Mouse (Mus musculus): ENCODE data around the gene Ubxn6. TPM values are rescaled to one million over a fixed set of nuclear protein-coding genes. Genes with fewer than 3 reads are reported as not detected.
"Not testable (repeated sequence)": the region's sequence is repeated elsewhere in the genome, so short reads cannot be mapped to it uniquely, and the experiment has no call there.

Gene Ubxn6
- polyA plus RNA-seq, 1 experiment from 2014 or later: 35.5 TPM

- no peak overlapping the region for H3K9ac ChIP-seq
- peaks cover 12% of the 10 kb centered on the region for H3K36me3 ChIP-seq
- H3K4me3 ChIP-seq: no peak overlapping the region
- H3K9me3 ChIP-seq (replicated peaks): no peaks in the 10 kb centered on the region
- ATAC-seq (ENCODE audit: insufficient number of reproducible peaks, low FRiP score): no peak
- H3K4me2 ChIP-seq: no peak overlapping the region
- no peaks in the 10 kb centered on the region for H3K27me3 ChIP-seq (replicated peaks)
- H3K4me1 ChIP-seq (replicated peaks): peaks cover 36% of the 10 kb centered on the region
- 88% methylated on average over 5 of the region's 5 CpGs for WGBS
- no peak overlapping the region for H3K27ac ChIP-seq (ENCODE audit: poor library complexity, severe bottlenecking)
Observed at GRCm38 (mm10) chr17:56077523-56077922, 2.7 kb upstream of the Ubxn6 start.

GRCm38 (mm10) chr17:56074097-56074826, 566 bp downstream of the Ubxn6 start:
- WGBS: 7% methylated on average over 22 of the region's 22 CpGs
- H3K4me1 ChIP-seq (replicated peaks): peaks cover 17% of the 10 kb centered on the region
- peak overlapping the region; percentile 78 for H3K4me2 ChIP-seq
- H3K9ac ChIP-seq: peak overlapping the region; percentile 78
- peaks cover 37% of the 10 kb centered on the region for H3K36me3 ChIP-seq
- peak overlapping the region; percentile 96 for H3K27ac ChIP-seq (ENCODE audit: poor library complexity, severe bottlenecking)
- H3K9me3 ChIP-seq (replicated peaks): no peaks in the 10 kb centered on the region
- no peaks in the 10 kb centered on the region for H3K27me3 ChIP-seq (replicated peaks)
- peak overlapping the region; percentile 77 for H3K4me3 ChIP-seq
- ATAC-seq (ENCODE audit: insufficient number of reproducible peaks, low FRiP score): peak; percentile 66

GRCm38 (mm10) chr17:56072243-56072642, 2.6 kb downstream of the Ubxn6 start:
- no peak overlapping the region for H3K9ac ChIP-seq
- H3K9me3 ChIP-seq (replicated peaks): no peaks in the 10 kb centered on the region
- WGBS: 92% methylated on average over 5 of the region's 5 CpGs
- no peak overlapping the region for H3K4me2 ChIP-seq
- ATAC-seq (ENCODE audit: insufficient number of reproducible peaks, low FRiP score): no peak
- H3K27me3 ChIP-seq (replicated peaks): no peaks in the 10 kb centered on the region
- no peak overlapping the region for H3K27ac ChIP-seq (ENCODE audit: poor library complexity, severe bottlenecking)
- no peak overlapping the region for H3K4me3 ChIP-seq
- H3K4me1 ChIP-seq (replicated peaks): peaks cover 17% of the 10 kb centered on the region
- peaks cover 57% of the 10 kb centered on the region for H3K36me3 ChIP-seq

DNA sequence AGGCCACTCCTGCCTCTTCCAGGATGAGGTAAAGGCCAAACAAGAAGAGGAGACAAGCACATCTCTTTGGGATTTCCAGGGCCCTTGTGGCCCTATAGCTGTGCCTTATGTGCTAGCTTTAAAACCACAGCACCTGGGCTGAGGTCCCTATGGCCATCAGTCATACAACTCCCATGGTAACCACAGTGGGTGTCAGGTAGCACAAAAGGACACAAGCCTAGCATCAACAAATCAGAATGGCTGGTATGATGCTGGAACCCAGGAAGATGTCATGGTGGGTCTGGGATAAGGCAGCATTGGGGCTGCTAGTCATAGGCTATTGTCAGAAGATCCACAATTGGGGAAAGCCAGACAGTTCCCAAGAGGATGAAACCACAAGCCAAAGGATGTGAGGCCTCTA, 3.7 kb downstream of the Ubxn6 start:
- H3K4me1 ChIP-seq (replicated peaks): peaks cover 17% of the 10 kb centered on the region
- peaks cover 68% of the 10 kb centered on the region for H3K36me3 ChIP-seq
- ATAC-seq (ENCODE audit: insufficient number of reproducible peaks, low FRiP score): no peak
- no peak overlapping the region for H3K4me3 ChIP-seq
- H3K27ac ChIP-seq (ENCODE audit: poor library complexity, severe bottlenecking): no peak overlapping the region
- no peak overlapping the region for H3K9ac ChIP-seq
- H3K9me3 ChIP-seq (replicated peaks): 0 out of 2 replicates have a peak, but pooled peaks cover 2% of the 10 kb centered on the region
- no peaks in the 10 kb centered on the region for H3K27me3 ChIP-seq (replicated peaks)
- H3K4me2 ChIP-seq: no peak overlapping the region

GRCm38 (mm10) chr17:56069066-56069465, 5.8 kb downstream of the Ubxn6 start:
- Histone ChIP-seq H3K27ac (ENCODE audit: poor library complexity, severe bottlenecking) (no peak overlapping the region), H3K4me1 (replicated peaks) (peaks cover 6% of the 10 kb centered on the region), H3K36me3 (peaks cover 89% of the 10 kb centered on the region), H3K4me3 (no peak overlapping the region), H3K27me3 (replicated peaks) (no peaks in the 10 kb centered on the region), H3K4me2 (no peak overlapping the region), H3K9ac (no peak overlapping the region), H3K9me3 (replicated peaks) (0 out of 2 replicates have a peak, but pooled peaks cover 2% of the 10 kb centered on the region)
- no peak for ATAC-seq (ENCODE audit: insufficient number of reproducible peaks, low FRiP score)
- 94% methylated on average over 14 of the region's 14 CpGs for WGBS

GRCm38 (mm10) chr17:56066451-56066850, 8.4 kb downstream of the Ubxn6 start:
- Histone ChIP-seq H3K9me3 (replicated peaks) (0 out of 2 replicates have a peak, but pooled peaks cover 2% of the 10 kb centered on the region), H3K4me1 (replicated peaks) (no peaks in the 10 kb centered on the region), H3K4me3 (no peak overlapping the region), H3K27me3 (replicated peaks) (no peaks in the 10 kb centered on the region), H3K9ac (no peak overlapping the region), H3K4me2 (no peak overlapping the region), H3K27ac (ENCODE audit: poor library complexity, severe bottlenecking) (no peak overlapping the region), H3K36me3 (peaks cover 100% of the 10 kb centered on the region)
- no peak for ATAC-seq (ENCODE audit: insufficient number of reproducible peaks, low FRiP score)

DNA sequence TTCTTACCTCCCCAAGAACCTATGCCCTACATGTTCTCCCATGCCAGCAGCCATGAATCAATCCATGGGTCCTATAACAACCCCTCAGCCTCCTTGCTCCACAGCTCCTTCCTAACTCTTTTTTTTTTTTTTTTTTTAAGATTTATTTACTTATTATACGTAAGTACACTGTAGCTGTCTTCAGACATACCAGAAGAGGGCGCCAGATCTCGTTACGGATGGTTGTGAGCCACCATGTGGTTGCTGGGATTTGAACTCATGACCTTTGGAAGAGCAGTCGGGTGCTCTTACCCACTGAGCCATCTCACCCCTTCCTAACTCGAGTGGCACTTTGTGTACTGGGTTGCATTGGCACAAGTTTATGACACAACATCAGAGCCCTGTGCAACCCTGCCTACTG, 9.1 kb downstream of the Ubxn6 start:
- not testable (repeated sequence) for H3K4me1 ChIP-seq (replicated peaks); H3K9me3 ChIP-seq (replicated peaks); H3K4me3 ChIP-seq; H3K9ac ChIP-seq; H3K27me3 ChIP-seq (replicated peaks); ATAC-seq (ENCODE audit: insufficient number of reproducible peaks, low FRiP score); H3K27ac ChIP-seq (ENCODE audit: poor library complexity, severe bottlenecking); H3K4me2 ChIP-seq
- 76% methylated on average over 6 of the region's 6 CpGs for WGBS
- H3K36me3 ChIP-seq: peaks cover 100% of the 10 kb centered on the region

DNA sequence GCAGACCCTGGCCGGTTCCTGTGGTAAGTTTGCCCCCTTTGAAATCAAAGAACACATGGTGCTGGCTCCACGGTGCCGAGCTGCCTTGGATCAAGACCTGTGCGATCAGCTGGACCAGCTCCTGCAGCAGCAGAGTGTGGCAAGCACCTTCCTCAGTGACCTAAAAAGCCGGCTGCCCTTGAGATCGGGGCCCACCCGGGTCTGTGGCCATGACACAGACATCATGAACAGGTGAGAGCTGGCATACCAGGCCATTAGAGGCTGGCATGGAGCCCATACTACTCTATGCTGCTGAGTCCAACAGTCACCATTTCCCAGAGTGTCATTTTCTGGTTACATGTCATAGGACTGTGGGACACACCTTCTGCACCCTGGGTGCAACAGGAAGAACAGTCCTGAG, 12.7 kb downstream of the Ubxn6 start:
- Histone ChIP-seq H3K36me3 (peaks cover 100% of the 10 kb centered on the region), H3K9ac (0 out of 2 replicates have a peak overlapping the region, but pooled peaks have one; percentile 20), H3K9me3 (replicated peaks) (0 out of 2 replicates have a peak, but pooled peaks cover 2% of the 10 kb centered on the region), H3K27ac (ENCODE audit: poor library complexity, severe bottlenecking) (no peak overlapping the region), H3K4me2 (no peak overlapping the region), H3K4me1 (replicated peaks) (no peaks in the 10 kb centered on the region), H3K27me3 (replicated peaks) (no peaks in the 10 kb centered on the region), H3K4me3 (no peak overlapping the region)
- ATAC-seq (ENCODE audit: insufficient number of reproducible peaks, low FRiP score): no peak
- WGBS: 93% methylated on average over 7 of the region's 7 CpGs

DNA sequence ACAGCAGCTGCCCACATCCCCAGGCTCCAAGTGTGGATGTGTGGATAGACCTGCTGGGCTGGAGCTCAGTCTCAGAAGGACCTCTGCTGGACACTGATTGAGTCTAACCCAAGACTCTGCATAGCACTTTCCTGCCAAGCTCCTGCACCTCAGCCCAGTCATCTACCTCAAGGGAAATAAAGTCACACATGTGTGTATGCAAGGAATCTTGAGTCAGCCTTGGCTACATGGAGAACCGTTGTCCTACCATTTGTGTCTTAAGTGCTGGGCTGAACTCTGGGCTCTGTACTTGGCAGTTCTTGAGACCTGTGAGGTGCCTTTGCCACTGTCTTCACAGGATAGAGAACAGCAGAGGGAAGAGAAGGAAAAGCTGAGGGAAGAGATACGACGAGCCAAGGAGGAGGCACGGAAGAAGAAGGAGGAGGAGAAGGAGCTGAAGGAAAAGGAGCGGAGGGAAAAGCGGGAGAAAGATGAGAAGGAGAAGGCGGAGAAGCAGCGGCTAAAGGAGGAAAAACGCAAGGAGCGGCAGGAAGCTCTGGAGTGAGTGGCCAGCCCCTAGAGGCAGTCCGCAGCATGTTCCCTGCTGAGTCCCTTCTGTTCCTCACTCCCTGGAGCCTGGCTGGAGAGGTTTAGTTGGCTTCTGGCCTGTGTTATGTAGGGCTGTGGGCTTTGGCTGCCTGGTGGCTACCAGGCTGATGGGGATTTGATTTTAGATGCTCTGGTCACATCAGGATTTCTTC, 17.3 kb downstream of the Ubxn6 start:
- peaks cover 75% of the 10 kb centered on the region for H3K36me3 ChIP-seq

GRCm38 (mm10) chr17:56055945-56056678, 18.7 kb downstream of the Ubxn6 start:
- Histone ChIP-seq H3K9ac (no peak overlapping the region), H3K4me2 (no peak overlapping the region), H3K27ac (ENCODE audit: poor library complexity, severe bottlenecking) (no peak overlapping the region), H3K4me1 (replicated peaks) (peaks cover 2% of the 10 kb centered on the region; the same call in 1 of the 2 replicates), H3K36me3 (peaks cover 74% of the 10 kb centered on the region), H3K4me3 (no peak overlapping the region), H3K9me3 (replicated peaks) (no peaks in the 10 kb centered on the region), H3K27me3 (replicated peaks) (no peaks in the 10 kb centered on the region)
- no peak for ATAC-seq (ENCODE audit: insufficient number of reproducible peaks, low FRiP score)
- 56% methylated on average over 4 of the region's 4 CpGs for WGBS

More for the DNA sequence above, 17.3 kb downstream of the Ubxn6 start:
- 79% methylated on average over 11 of the region's 11 CpGs for WGBS
- ATAC-seq (ENCODE audit: insufficient number of reproducible peaks, low FRiP score): no peak
- Histone ChIP-seq H3K4me2 (no peak overlapping the region), H3K4me1 (replicated peaks) (peaks cover 2% of the 10 kb centered on the region; the same call in 1 of the 2 replicates), H3K9ac (no peak overlapping the region), H3K4me3 (no peak overlapping the region), H3K27me3 (replicated peaks) (no peaks in the 10 kb centered on the region), H3K27ac (ENCODE audit: poor library complexity, severe bottlenecking) (no peak overlapping the region), H3K9me3 (replicated peaks) (no peaks in the 10 kb centered on the region)

DNA sequence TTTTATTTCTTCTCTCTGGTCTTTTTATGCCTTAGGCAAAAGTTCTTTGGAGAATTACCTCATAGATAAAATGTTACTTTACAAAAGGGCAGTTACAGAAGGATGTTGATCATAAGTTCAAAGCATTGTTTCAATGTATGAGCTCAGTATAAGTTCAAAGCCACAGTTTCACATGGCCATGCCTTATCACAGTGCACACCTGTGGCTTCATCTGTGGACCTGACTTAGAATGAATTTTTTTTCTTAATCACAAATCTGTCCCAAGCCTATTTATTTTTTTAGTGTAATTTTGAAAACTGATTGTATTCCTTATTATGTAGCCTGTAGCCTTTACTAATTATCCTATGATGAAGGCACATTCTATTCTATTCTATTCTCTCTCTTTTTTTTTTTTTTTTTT, 19.9 kb downstream of the Ubxn6 start:
- Histone ChIP-seq H3K4me2 (no peak overlapping the region), H3K4me1 (replicated peaks) (peaks cover 2% of the 10 kb centered on the region; the same call in 1 of the 2 replicates), H3K27me3 (replicated peaks) (no peaks in the 10 kb centered on the region), H3K9me3 (replicated peaks) (no peaks in the 10 kb centered on the region), H3K27ac (ENCODE audit: poor library complexity, severe bottlenecking) (no peak overlapping the region), H3K9ac (no peak overlapping the region), H3K36me3 (peaks cover 73% of the 10 kb centered on the region), H3K4me3 (no peak overlapping the region)
- no peak for ATAC-seq (ENCODE audit: insufficient number of reproducible peaks, low FRiP score)

All from heart, embryonic 12.5 days (tissue).